8 mouse cellular contexts compared by ENCODE assay signal in genomic region chrX:48513824-48514223, GRCm38 (mm10). TPM values are rescaled to one million over a fixed set of nuclear protein-coding genes. Genes with fewer than 3 reads are reported as not detected.
A peak's percentile ranks its signal among the peaks of the same experiment; 100 is the strongest.
DNase-seq lines count a peak whose midpoint lies in the region; ATAC-seq and TF ChIP-seq lines count a peak whose summit lies in the region.

No protein-coding gene starts in this region.

- no peak; a peak in 1 of 4 replicates for TF ChIP-seq EP300 in MEL (IDR thresholded peaks at IDR 0.05; ENCODE audit: low read depth in 1 of 2, low read length in 2 of 2)
- TF ChIP-seq EP300 in liver, postnatal 0 days (IDR thresholded peaks at IDR 0.05; ENCODE audit: low read depth), result peak; percentile 15; the same call in 1 of the 2 replicates

- WGBS in kidney, adult 2 months, result under 1% methylated on average over 13 of the region's 13 CpGs
- 20% methylated on average over 13 of the region's 13 CpGs for WGBS in forebrain, embryonic 16.5 days
- 16% methylated on average over 13 of the region's 13 CpGs for WGBS in liver, postnatal 0 days (ENCODE audit: insufficient replicate concordance)

- no peak for ATAC-seq in forebrain, embryonic 16.5 days
- ATAC-seq in liver, postnatal 0 days, result peak; percentile 35; the same call in 1 of the 2 replicates

- no peak for TF ChIP-seq CTCF in kidney, adult 2 months (conservative IDR thresholded peaks at IDR 0.05; ENCODE audit: insufficient read depth, insufficient read length, low read depth, low read length)
- TF ChIP-seq CTCF in MEL (IDR thresholded peaks at IDR 0.05 in 2 of 3, conservative IDR thresholded peaks at IDR 0.05 in 1 of 3; ENCODE audit: control insufficient read depth in 1 of 3, insufficient read depth in 1 of 3, low read depth in 2 of 3, low read length in 3 of 3, poor library complexity in 1 of 3, severe bottlenecking in 1 of 3), result no peak
- no peak for TF ChIP-seq CTCF in liver, postnatal 0 days (IDR thresholded peaks at IDR 0.05; ENCODE audit: low read depth)

- H3K4me1 ChIP-seq in kidney, adult 2 months (ENCODE audit: control insufficient read depth, insufficient read depth, low read length), result peaks cover 2% of the 10 kb centered on the region; the same call in 1 of the 2 replicates
- peaks cover 5 to 6% of the 10 kb centered on the region in 2 experiments; a peak in 3 of 4 replicates for H3K4me1 ChIP-seq in MEL (ENCODE audit: control insufficient read depth in 1 of 2, insufficient read depth in 2 of 2, low read length in 2 of 2)
- peaks cover 3% of the 10 kb centered on the region; the same call in 1 of the 2 replicates for H3K4me1 ChIP-seq in forebrain, embryonic 16.5 days (replicated peaks; ENCODE audit: control insufficient read depth, insufficient read depth, low read length)
- H3K4me1 ChIP-seq in liver, postnatal 0 days (ENCODE audit: insufficient read depth), result peaks cover 3% of the 10 kb centered on the region; the same call in 1 of the 2 replicates

- H3K4me3 ChIP-seq in kidney, adult 2 months (ENCODE audit: insufficient read depth, low read depth, low read length), result peak overlapping the region; percentile 44
- H3K4me3 ChIP-seq in MEL (ENCODE audit: control insufficient read depth in 1 of 2, insufficient read depth in 1 of 2, low read depth in 2 of 2, low read length in 2 of 2), result peak overlapping the region; percentile 73 to 79
- H3K4me3 ChIP-seq in forebrain, embryonic 16.5 days (replicated peaks; ENCODE audit: low read length), result peak overlapping the region; percentile 53
- H3K4me3 ChIP-seq in liver, postnatal 0 days (ENCODE audit: low read depth, low read length), result peak overlapping the region; percentile 65

- no peaks in the 10 kb centered on the region for H3K27me3 ChIP-seq in kidney, adult 2 months (replicated peaks; ENCODE audit: control insufficient read depth, insufficient read depth, low read length)
- H3K27me3 ChIP-seq in MEL (ENCODE audit: control insufficient read depth in 1 of 2, insufficient read depth in 2 of 2, low read length in 2 of 2), result no peaks in the 10 kb centered on the region
- no peaks in the 10 kb centered on the region for H3K27me3 ChIP-seq in forebrain, embryonic 16.5 days (replicated peaks; ENCODE audit: control insufficient read depth, insufficient read depth, low read length)
- H3K27me3 ChIP-seq in liver, postnatal 0 days (ENCODE audit: insufficient read depth, low read length), result peaks cover 6% of the 10 kb centered on the region; the same call in 1 of the 2 replicates

- H3K36me3 ChIP-seq in kidney, adult 2 months (ENCODE audit: control insufficient read depth, insufficient read depth, low read length), result no peaks in the 10 kb centered on the region
- peaks cover 0 to 10% of the 10 kb centered on the region in 2 experiments; a peak in 1 of 4 replicates for H3K36me3 ChIP-seq in MEL (ENCODE audit: control insufficient read depth in 1 of 2, insufficient read depth in 2 of 2, low read length in 2 of 2)
- no peaks in the 10 kb centered on the region for H3K36me3 ChIP-seq in forebrain, embryonic 16.5 days (ENCODE audit: control insufficient read depth, insufficient read depth)
- H3K36me3 ChIP-seq in liver, postnatal 0 days (replicated peaks; ENCODE audit: insufficient read depth, low read length), result no peaks in the 10 kb centered on the region

- H3K9me3 ChIP-seq in MEL (replicated peaks; ENCODE audit: insufficient read depth, low read length), result no peaks in the 10 kb centered on the region
- no peaks in the 10 kb centered on the region for H3K9me3 ChIP-seq in forebrain, embryonic 16.5 days (ENCODE audit: control insufficient read depth, low read length)
- no peaks in the 10 kb centered on the region for H3K9me3 ChIP-seq in liver, postnatal 0 days (ENCODE audit: low read length)

- H3K79me2 ChIP-seq in MEL (ENCODE audit: control insufficient read depth, insufficient read depth, low read length, poor library complexity), result peaks cover 16% of the 10 kb centered on the region

- H3K27ac ChIP-seq in kidney, adult 2 months (ENCODE audit: insufficient read depth, low read depth, low read length), result peak overlapping the region; percentile 31; the same call in 1 of the 2 replicates
- H3K27ac ChIP-seq in MEL (ENCODE audit: control insufficient read depth, low read depth, low read length), result peak overlapping the region; percentile 90
- no peak overlapping the region for H3K27ac ChIP-seq in forebrain, embryonic 16.5 days (ENCODE audit: low read length)
- no peak overlapping the region; the same call in 1 of the 2 replicates for H3K27ac ChIP-seq in liver, postnatal 0 days (ENCODE audit: low read depth)

- peak overlapping the region; percentile 52 for H3K4me2 ChIP-seq in forebrain, embryonic 16.5 days (ENCODE audit: low read length)
- H3K4me2 ChIP-seq in liver, postnatal 0 days (ENCODE audit: low read depth, low read length), result peak overlapping the region; percentile 72

- TF ChIP-seq RAD21 in MEL (IDR thresholded peaks at IDR 0.05; ENCODE audit: low read depth, low read length), result no peak

- peak overlapping the region; percentile 73 for H3K9ac ChIP-seq in MEL (ENCODE audit: control insufficient read depth, low read depth, low read length, poor library complexity, severe bottlenecking)
- H3K9ac ChIP-seq in forebrain, embryonic 16.5 days (replicated peaks; ENCODE audit: low read depth, low read length), result peak overlapping the region; percentile 26; the same call in 1 of the 2 replicates
- peak overlapping the region; percentile 77 for H3K9ac ChIP-seq in liver, postnatal 0 days (replicated peaks)

- TF ChIP-seq POLR2A in kidney, adult 2 months (IDR thresholded peaks at IDR 0.05; ENCODE audit: low read depth, low read length), result no peak
- no peak; a peak in 1 of 4 replicates for TF ChIP-seq POLR2A in MEL (IDR thresholded peaks at IDR 0.05; ENCODE audit: control insufficient read depth in 1 of 2, insufficient read depth in 1 of 2, low read depth in 1 of 2, low read length in 2 of 2, poor library complexity in 1 of 2)

- no peak for DNase-seq in kidney, adult 2 months
- no peak for DNase-seq in kidney, adult 11 months
- DNase-seq in MEL (ENCODE audit: low read depth, low spot score), result peak; percentile 82
- DNase-seq in liver, postnatal 0 days, result no peak
- no peak for DNase-seq in cerebellum, adult 11 months
- no peak for DNase-seq in left cerebral cortex, adult 11 months (ENCODE audit: low spot score)
- DNase-seq in right cerebral cortex, postnatal 14 days, result no peak

TF ChIP-seq in MEL, 35 proteins besides CTCF, POLR2A, EP300 and RAD21 (continues in another document):
- TF ChIP-seq RCOR1 (IDR thresholded peaks at IDR 0.05; ENCODE audit: low read depth, low read length) (peak; percentile 19; the same call in 1 of the 2 replicates), TAL1 (IDR thresholded peaks at IDR 0.05; ENCODE audit: low read length) (no peak), NELFE (IDR thresholded peaks at IDR 0.05; ENCODE audit: low read depth, low read length) (peak; percentile 35), JUND (IDR thresholded peaks at IDR 0.05; ENCODE audit: low read depth, low read length) (no peak), MEF2A (IDR thresholded peaks at IDR 0.05; ENCODE audit: extremely low read depth, insufficient replicate concordance, low read depth, low read length, poor library complexity, severe bottlenecking) (no peak), TCF12 (IDR thresholded peaks at IDR 0.05; ENCODE audit: low read depth, low read length) (0 out of 2 replicates have a peak, but pooled peaks have one; percentile 10), CHD2 (IDR thresholded peaks at IDR 0.05; ENCODE audit: low read length) (peak; percentile 81), MAX (IDR thresholded peaks at IDR 0.05; ENCODE audit: low read length) (peak; percentile 84), MYC (IDR thresholded peaks at IDR 0.05; ENCODE audit: low read depth, low read length) (peak; percentile 83), BHLHE40 (IDR thresholded peaks at IDR 0.05; ENCODE audit: borderline replicate concordance, low read depth, low read length) (peak; percentile 91), SIN3A (IDR thresholded peaks at IDR 0.05; ENCODE audit: low read length) (peak; percentile 91), MAZ (IDR thresholded peaks at IDR 0.05; ENCODE audit: low read depth, low read length) (peak; percentile 86), MAFK (IDR thresholded peaks at IDR 0.05; ENCODE audit: borderline replicate concordance, low read depth, low read length) (0 out of 2 replicates have a peak, but pooled peaks have one; percentile 7), E2F4 (IDR thresholded peaks at IDR 0.05; ENCODE audit: borderline replicate concordance, low read depth, low read length) (0 out of 2 replicates have a peak, but pooled peaks have one; percentile 40), ZMIZ1 (IDR thresholded peaks at IDR 0.05; ENCODE audit: low read depth, low read length) (no peak), ETS1 (IDR thresholded peaks at IDR 0.05; ENCODE audit: low read depth, low read length) (peak; percentile 65), USF1 (IDR thresholded peaks at IDR 0.05; ENCODE audit: low read depth, low read length) (peak; percentile 65), MXI1 (IDR thresholded peaks at IDR 0.05; ENCODE audit: low read depth, low read length) (peak; percentile 91), ZNF384 (IDR thresholded peaks at IDR 0.05; ENCODE audit: low read depth, low read length) (peak; percentile 91)

RNA-seq across cellular contexts. Expression of gene Aifm1, which starts 0.5 kb away (rescaled TPM):
- 49.5 and 69.9 TPM in 2 replicates for polyA plus RNA-seq in kidney, adult 2 months (2012; rRNA removed)
- total RNA-seq in MEL (2012; rRNA removed), result 69.1 and 76.1 TPM in 2 replicates
- 10 to 100 TPM in 1 of 2 experiments, not detected in 1; 99.1 TPM for polyA plus RNA-seq in MEL (2012; ENCODE audit: insufficient read depth in 1 of 2, insufficient read length in 2 of 2, low read depth in 1 of 2, low replicate concordance in 2 of 2, missing spikeins in 1 of 2)
- polyA plus RNA-seq in forebrain, embryonic 16.5 days (2015; fragmentation: Nextera tagmentation; extraction: Ambion mirVana), result 47.7 and 52.7 TPM in 2 replicates
- 64.0 and 67.7 TPM in 2 replicates for polyA plus RNA-seq in liver, postnatal 0 days (2015; fragmentation: Nextera tagmentation; extraction: Ambion mirVana)

RNA-seq across cellular contexts. Expression of gene Rab33a, which starts 5.3 kb away (rescaled TPM):
- 0.19 and 0.43 TPM in 2 replicates for polyA plus RNA-seq in kidney, adult 2 months (2012; rRNA removed)
- total RNA-seq in MEL (2012; rRNA removed), result not detected in 2 replicates
- polyA plus RNA-seq in MEL (2012; ENCODE audit: insufficient read depth in 1 of 2, insufficient read length in 2 of 2, low read depth in 1 of 2, low replicate concordance in 2 of 2, missing spikeins in 1 of 2), result under 1 TPM in 1 of 2 experiments, not detected in 1; 0.46 TPM
- polyA plus RNA-seq in forebrain, embryonic 16.5 days (2015; fragmentation: Nextera tagmentation; extraction: Ambion mirVana), result 89.3 and 101 TPM in 2 replicates
- polyA plus RNA-seq in liver, postnatal 0 days (2015; fragmentation: Nextera tagmentation; extraction: Ambion mirVana), result 0.18 and 0.21 TPM in 2 replicates

RNA-seq across cellular contexts. Expression of gene Elf4, which starts 50.9 kb away (rescaled TPM):
- polyA plus RNA-seq in kidney, adult 2 months (2012; rRNA removed), result 3.6 and 5.3 TPM in 2 replicates
- 3.4 and 4.0 TPM in 2 replicates for total RNA-seq in MEL (2012; rRNA removed)
- 10 to 100 TPM in 1 of 2 experiments, not detected in 1; 15.3 TPM for polyA plus RNA-seq in MEL (2012; ENCODE audit: insufficient read depth in 1 of 2, insufficient read length in 2 of 2, low read depth in 1 of 2, low replicate concordance in 2 of 2, missing spikeins in 1 of 2)
- 0.32 and 0.57 TPM in 2 replicates for polyA plus RNA-seq in forebrain, embryonic 16.5 days (2015; fragmentation: Nextera tagmentation; extraction: Ambion mirVana)
- 1.3 and 1.5 TPM in 2 replicates for polyA plus RNA-seq in liver, postnatal 0 days (2015; fragmentation: Nextera tagmentation; extraction: Ambion mirVana)

Comparison
In these comparisons a context has a peak if more than half of its experiments do, and no peak if none do; other contexts are left out.
1. H3K27ac ChIP-seq: peak in kidney, adult 2 months (single experiment) and MEL (single experiment); none in forebrain, embryonic 16.5 days (single experiment) and liver, postnatal 0 days (single experiment).
2. H3K9ac ChIP-seq: peak in every context shown above with its lines; median percentile 77 in liver, postnatal 0 days; 73 in MEL; 26 in forebrain, embryonic 16.5 days.
3. RNA of gene Rab33a, which starts 5.3 kb away (polyA plus RNA-seq): 89.3 to 101 TPM in forebrain, embryonic 16.5 days; 0.46 TPM in MEL, 0.18 to 0.21 TPM in liver, postnatal 0 days and 0.19 to 0.43 TPM in kidney, adult 2 months; every median in the first group is over 10 times any median in the second.
4. Peak in every context shown above with its lines, with median percentiles within 50 percentile points of each other: H3K4me3 ChIP-seq.